Mouse (Mus musculus) bone marrow macrophage, adult 2 months (primary cell): Measurements from ENCODE around the gene Fam161a. TPM values are rescaled to one million over a fixed set of nuclear protein-coding genes. Genes with fewer than 3 reads are reported as not detected.

Experiments
- H3K27ac ChIP-seq: 2 replicates; pipeline ENCODE4 v1.5.1; 2012; ENCODE audit warnings: low read depth, low read length; ENCODE audit not compliant: insufficient read depth
- H3K4me1 ChIP-seq: 2 replicates; pipeline ENCODE4 v1.6.1; 2012; ENCODE audit warnings: low read length; ENCODE audit not compliant: control insufficient read depth, insufficient read depth
- H3K4me3 ChIP-seq: 2 replicates; pipeline ENCODE4 v1.5.1; 2012; ENCODE audit warnings: mild to moderate bottlenecking, low read length, moderate library complexity; ENCODE audit not compliant: insufficient read depth
- CTCF ChIP-seq: IDR thresholded peaks from 2 replicates; pipeline ENCODE4 v1.5.1; 2012; ENCODE audit warnings: low read depth, mild to moderate bottlenecking, low read length, moderate library complexity
- POLR2A ChIP-seq: IDR thresholded peaks from 2 replicates; pipeline ENCODE4 v1.6.1; 2012; ENCODE audit warnings: mild to moderate bottlenecking, low read depth, low read length, borderline replicate concordance
- polyA plus RNA-seq: library from polyadenylated mRNA; stranded (reverse); fragments of >200 nt; gene quantifications from 2 replicates; pipeline ENCODE4 v1.2.4, GENCODE M21; 2012; ENCODE audit not compliant: missing spikeins, insufficient read depth, insufficient read length

Gene Fam161a
- polyA plus RNA-seq, 1 experiment: 8.1 TPM

- H3K27ac ChIP-seq: peak overlapping the region; percentile 95
- H3K4me3 ChIP-seq: peak overlapping the region; percentile 62
- H3K4me1 ChIP-seq: peaks cover 7% of the 10 kb centered on the region
- TF ChIP-seq CTCF (no peak), POLR2A (no peak)
These were observed 33.7 kb upstream of the Fam161a start for GRCm38 (mm10) chr11:22973599-22973998.

GRCm38 (mm10) chr11:22978215-22978614 lies 29.1 kb upstream of the Fam161a start:
- Histone ChIP-seq H3K27ac (no peak overlapping the region), H3K4me1 (peaks cover 21% of the 10 kb centered on the region), H3K4me3 (no peak overlapping the region)
- TF ChIP-seq CTCF: no peak
- TF ChIP-seq POLR2A: no peak

GRCm38 (mm10) chr11:22978711-22979110 lies 28.6 kb upstream of the Fam161a start:
- H3K4me1 ChIP-seq: peaks cover 21% of the 10 kb centered on the region
- H3K27ac ChIP-seq: no peak overlapping the region
- TF ChIP-seq CTCF (no peak), POLR2A (no peak)
- no peak overlapping the region for H3K4me3 ChIP-seq

GRCm38 (mm10) chr11:22979221-22979620 lies 28.1 kb upstream of the Fam161a start:
- H3K4me3 ChIP-seq: no peak overlapping the region
- H3K4me1 ChIP-seq: peaks cover 21% of the 10 kb centered on the region
- no peak overlapping the region for H3K27ac ChIP-seq
- TF ChIP-seq POLR2A (no peak), CTCF (no peak)

GRCm38 (mm10) chr11:22981041-22981440 lies 26.3 kb upstream of the Fam161a start:
- Histone ChIP-seq H3K4me1 (peaks cover 21% of the 10 kb centered on the region), H3K27ac (peak overlapping the region; percentile 86; the same call in 1 of the 2 replicates), H3K4me3 (peak overlapping the region; percentile 69)
- TF ChIP-seq CTCF: no peak
- no peak for TF ChIP-seq POLR2A

- H3K4me3 ChIP-seq: peak overlapping the region; percentile 69
- TF ChIP-seq POLR2A (no peak), CTCF (no peak)
- H3K27ac ChIP-seq: peak overlapping the region; percentile 86
- peaks cover 20% of the 10 kb centered on the region for H3K4me1 ChIP-seq
These were observed 25.8 kb upstream of the Fam161a start for GRCm38 (mm10) chr11:22981543-22981950.

GRCm38 (mm10) chr11:22981984-22982757 lies 25.2 kb upstream of the Fam161a start, which contains the start of the genes Gm28048 and Commd1:
TSS of gene Gm28048 (minus strand) at chr11:22982090.
TSS of gene Commd1 (minus strand) at chr11:22982382.
- TF ChIP-seq CTCF: no peak
- TF ChIP-seq POLR2A: no peak
- Histone ChIP-seq H3K27ac (peak within 1 kb of the TSS; percentile 86), H3K4me1 (peaks cover 18% of the 10 kb centered on the region), H3K4me3 (peak within 1 kb of the TSS; percentile 69)

GRCm38 (mm10) chr11:22982846-22983245 lies 24.5 kb upstream of the Fam161a start:
- Histone ChIP-seq H3K27ac (no peak overlapping the region), H3K4me1 (peaks cover 18% of the 10 kb centered on the region), H3K4me3 (no peak overlapping the region)
- TF ChIP-seq POLR2A (no peak), CTCF (no peak)

- H3K4me1 ChIP-seq: 0 out of 2 replicates have a peak, but pooled peaks cover 3% of the 10 kb centered on the region
- H3K27ac ChIP-seq: no peak overlapping the region
- TF ChIP-seq POLR2A (no peak), CTCF (no peak)
- H3K4me3 ChIP-seq: no peak overlapping the region
These were observed 21.8 kb upstream of the Fam161a start for GRCm38 (mm10) chr11:22985510-22985909.

GRCm38 (mm10) chr11:22987357-22987756 lies 20.0 kb upstream of the Fam161a start:
- TF ChIP-seq POLR2A (no peak), CTCF (no peak)

More at GRCm38 (mm10) chr11:22987357-22987756, 20.0 kb upstream of the Fam161a start:
- Histone ChIP-seq H3K4me3 (no peak overlapping the region), H3K27ac (no peak overlapping the region), H3K4me1 (peaks cover 4% of the 10 kb centered on the region)
